8 mouse cellular contexts compared by ENCODE assay signal in the genomic region with DNA sequence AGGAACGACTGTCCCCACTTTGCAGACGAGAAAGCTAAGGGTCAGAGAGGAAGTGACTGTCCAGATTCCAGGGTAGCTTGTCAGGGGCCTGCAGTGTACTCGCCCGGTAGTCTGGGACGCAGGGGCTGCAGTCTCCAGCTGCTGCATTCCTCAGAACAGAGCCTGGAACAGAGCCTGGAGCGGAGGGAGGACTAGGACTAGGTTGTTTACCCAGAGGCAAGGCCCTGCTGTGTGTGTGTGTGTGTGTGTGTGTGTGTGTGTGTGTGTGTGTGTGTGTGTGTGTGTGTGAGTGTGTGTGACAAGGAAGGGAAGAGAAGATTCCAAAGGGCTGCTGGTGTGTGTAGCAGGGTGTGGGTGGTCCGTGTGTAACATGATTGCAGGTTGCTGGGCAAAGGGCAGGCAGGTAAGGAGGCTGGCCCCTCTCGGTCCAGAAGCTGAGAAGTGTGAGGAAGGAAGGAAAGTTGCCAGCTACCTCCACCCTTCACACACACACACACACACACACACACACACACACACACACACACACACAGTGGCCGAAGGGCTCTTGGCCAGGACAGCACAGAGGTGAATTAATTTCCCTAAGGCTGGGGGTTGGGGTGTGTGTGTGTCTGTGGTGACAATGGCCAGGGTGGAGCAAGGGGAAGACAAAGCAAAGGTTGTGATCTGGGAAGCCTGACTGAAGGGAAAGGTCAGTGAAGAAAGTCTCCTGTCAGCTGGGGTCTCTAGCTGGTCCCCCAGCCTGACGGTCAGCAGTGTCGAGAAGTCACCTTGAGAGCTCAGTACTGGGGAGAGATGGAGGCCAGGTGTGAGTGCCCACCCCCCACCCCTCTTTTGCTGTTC. TPM values are rescaled to one million over a fixed set of nuclear protein-coding genes. Genes with fewer than 3 reads are reported as not detected.
A peak's percentile ranks its signal among the peaks of the same experiment; 100 is the strongest.
DNase-seq lines count a peak whose midpoint lies in the region; ATAC-seq lines count a peak whose summit lies in the region.

No protein-coding gene starts in this region.

- intact Hi-C loops in heart, postnatal 36 days (cut with DNase I), result no loop called here

- peak overlapping the region; percentile 21; the same call in 1 of the 2 replicates for H3K9ac ChIP-seq in forebrain, embryonic 13.5 days
- 0 out of 2 replicates have a peak overlapping the region, but pooled peaks have one; percentile 12 for H3K9ac ChIP-seq in limb, embryonic 12.5 days (replicated peaks)
- peak overlapping the region; percentile 1; the same call in 1 of the 2 replicates for H3K9ac ChIP-seq in midbrain, embryonic 14.5 days (replicated peaks; ENCODE audit: low read length)

- DNase-seq in heart, postnatal 36 days, result peak; percentile 69 to 74
- no peak for DNase-seq in midbrain, embryonic 14.5 days
- no peak for DNase-seq in layer of hippocampus, adult 11-12 months (ENCODE audit: low spot score)
- no peak for DNase-seq in layer of hippocampus, adult 8-10 months (ENCODE audit: low spot score in 2 of 2)

- 0 out of 2 replicates have a peak overlapping the region, but pooled peaks have one; percentile 48 for H3K4me2 ChIP-seq in forebrain, embryonic 13.5 days
- peak overlapping the region; percentile 19; the same call in 1 of the 2 replicates for H3K4me2 ChIP-seq in limb, embryonic 12.5 days
- 0 out of 2 replicates have a peak overlapping the region, but pooled peaks have one; percentile 1 for H3K4me2 ChIP-seq in midbrain, embryonic 14.5 days (ENCODE audit: low read length)

- 29% methylated on average over 10 of the region's 11 CpGs for WGBS in forebrain, embryonic 13.5 days
- WGBS in limb, embryonic 12.5 days, result 39% methylated on average over 11 of the region's 11 CpGs
- 28% methylated on average over 11 of the region's 11 CpGs for WGBS in midbrain, embryonic 14.5 days

- H3K4me3 ChIP-seq in megakaryocyte, embryonic 14.5 days (replicated peaks), result peak overlapping the region; percentile 83
- no peak overlapping the region for H3K4me3 ChIP-seq in forebrain, embryonic 13.5 days
- no peak overlapping the region for H3K4me3 ChIP-seq in limb, embryonic 12.5 days (replicated peaks)
- no peak overlapping the region for H3K4me3 ChIP-seq in midbrain, embryonic 14.5 days (replicated peaks; ENCODE audit: low read depth, low read length)

- no peaks in the 10 kb centered on the region for H3K27me3 ChIP-seq in megakaryocyte, embryonic 14.5 days (replicated peaks)
- H3K27me3 ChIP-seq in forebrain, embryonic 13.5 days, result no peaks in the 10 kb centered on the region
- no peaks in the 10 kb centered on the region for H3K27me3 ChIP-seq in limb, embryonic 12.5 days
- no peaks in the 10 kb centered on the region for H3K27me3 ChIP-seq in midbrain, embryonic 14.5 days (ENCODE audit: control insufficient read depth, insufficient read depth, low read length)

- peaks cover 48% of the 10 kb centered on the region for H3K36me3 ChIP-seq in megakaryocyte, embryonic 14.5 days (replicated peaks; ENCODE audit: low read length)
- peaks cover 24% of the 10 kb centered on the region for H3K36me3 ChIP-seq in forebrain, embryonic 13.5 days (ENCODE audit: poor library complexity, severe bottlenecking)
- H3K36me3 ChIP-seq in limb, embryonic 12.5 days, result peaks cover 22% of the 10 kb centered on the region
- H3K36me3 ChIP-seq in midbrain, embryonic 14.5 days (ENCODE audit: control insufficient read depth, insufficient read depth, low read length), result peaks cover 11% of the 10 kb centered on the region

- no peaks in the 10 kb centered on the region for H3K9me3 ChIP-seq in megakaryocyte, embryonic 14.5 days
- H3K9me3 ChIP-seq in forebrain, embryonic 13.5 days (replicated peaks), result no peaks in the 10 kb centered on the region
- no peaks in the 10 kb centered on the region for H3K9me3 ChIP-seq in limb, embryonic 12.5 days
- H3K9me3 ChIP-seq in midbrain, embryonic 14.5 days (ENCODE audit: control insufficient read depth, low read length), result no peaks in the 10 kb centered on the region

- ATAC-seq in megakaryocyte, adult 5-6 weeks (ENCODE audit: poor library complexity, severe bottlenecking), result no peak
- no peak for ATAC-seq in forebrain, embryonic 13.5 days
- ATAC-seq in limb, embryonic 12.5 days (ENCODE audit: insufficient number of reproducible peaks, insufficient read depth, low FRiP score, low TSS enrichment, low read depth), result no peak
- ATAC-seq in midbrain, embryonic 14.5 days (ENCODE audit: low FRiP score, low TSS enrichment), result no peak

- peak overlapping the region; percentile 62 for H3K27ac ChIP-seq in forebrain, embryonic 13.5 days
- peak overlapping the region; percentile 77 for H3K27ac ChIP-seq in limb, embryonic 12.5 days
- peak overlapping the region; percentile 86 for H3K27ac ChIP-seq in midbrain, embryonic 14.5 days (replicated peaks; ENCODE audit: low read depth, low read length)

- H3K4me1 ChIP-seq in megakaryocyte, embryonic 14.5 days, result peaks cover 97% of the 10 kb centered on the region
- peaks cover 19% of the 10 kb centered on the region for H3K4me1 ChIP-seq in forebrain, embryonic 13.5 days
- peaks cover 31% of the 10 kb centered on the region for H3K4me1 ChIP-seq in limb, embryonic 12.5 days (replicated peaks)
- H3K4me1 ChIP-seq in midbrain, embryonic 14.5 days (ENCODE audit: control insufficient read depth, insufficient read depth, low read length), result peaks cover 7% of the 10 kb centered on the region

RNA-seq across cellular contexts. Expression of gene Hexim2, which starts 9.1 kb away (rescaled TPM):
- 73.5 and 168 TPM in 2 replicates for polyA plus RNA-seq in megakaryocyte, embryonic 14.5 days (2012; ENCODE audit: insufficient read depth, low replicate concordance)
- 0.25 and 1.8 TPM in 2 replicates for total RNA-seq in megakaryocyte, adult 5-6 weeks (2015)
- total RNA-seq in megakaryocyte, adult 5-6 weeks (2017), result 1.0 and 2.1 TPM in 2 replicates
- polyA plus RNA-seq in forebrain, embryonic 13.5 days (2015; fragmentation: Nextera tagmentation; extraction: Ambion mirVana), result 13.4 and 13.9 TPM in 2 replicates
- total RNA-seq in heart, postnatal 36 days (2021), result 1 to 10 TPM; 2.0 to 2.1 TPM
- polyA plus RNA-seq in limb, embryonic 12.5 days (2016; fragmentation: Nextera tagmentation; extraction: Ambion mirVana), result 12.8 and 13.2 TPM in 2 replicates
- polyA plus RNA-seq in midbrain, embryonic 14.5 days (2014; fragmentation: Nextera tagmentation; extraction: Ambion mirVana), result 22.9 and 24.7 TPM in 2 replicates
- total RNA-seq in layer of hippocampus, adult 8-10 months (2022), result 10 to 100 TPM in 3 of 4 experiments, 1 to 10 TPM in 1; 9.4 to 15.1 (median 11.6) TPM

RNA-seq across cellular contexts. Expression of gene Hexim1, which starts 25.3 kb away (rescaled TPM):
- polyA plus RNA-seq in megakaryocyte, embryonic 14.5 days (2012; ENCODE audit: insufficient read depth, low replicate concordance), result 24.4 and 98.1 TPM in 2 replicates
- total RNA-seq in megakaryocyte, adult 5-6 weeks (2015), result 10.1 TPM in 2 replicates
- 17.0 and 24.6 TPM in 2 replicates for total RNA-seq in megakaryocyte, adult 5-6 weeks (2017)
- polyA plus RNA-seq in forebrain, embryonic 13.5 days (2015; fragmentation: Nextera tagmentation; extraction: Ambion mirVana), result 3.3 and 4.1 TPM in 2 replicates
- 10 to 100 TPM; 18.0 to 20.5 TPM for total RNA-seq in heart, postnatal 36 days (2021)
- 3.9 and 4.0 TPM in 2 replicates for polyA plus RNA-seq in limb, embryonic 12.5 days (2016; fragmentation: Nextera tagmentation; extraction: Ambion mirVana)
- 3.9 and 5.9 TPM in 2 replicates for polyA plus RNA-seq in midbrain, embryonic 14.5 days (2014; fragmentation: Nextera tagmentation; extraction: Ambion mirVana)
- 10 to 100 TPM; 39.0 to 51.3 (median 45.9) TPM for total RNA-seq in layer of hippocampus, adult 8-10 months (2022)

RNA-seq across cellular contexts. Expression of gene Fmnl1, which starts 29.6 kb away (rescaled TPM):
- 25.5 and 36.6 TPM in 2 replicates for polyA plus RNA-seq in megakaryocyte, embryonic 14.5 days (2012; ENCODE audit: insufficient read depth, low replicate concordance)
- 387 and 407 TPM in 2 replicates for total RNA-seq in megakaryocyte, adult 5-6 weeks (2015)
- total RNA-seq in megakaryocyte, adult 5-6 weeks (2017), result 126 and 152 TPM in 2 replicates
- 0.76 and 0.92 TPM in 2 replicates for polyA plus RNA-seq in forebrain, embryonic 13.5 days (2015; fragmentation: Nextera tagmentation; extraction: Ambion mirVana)
- 10 to 100 TPM; 12.4 to 20.9 TPM for total RNA-seq in heart, postnatal 36 days (2021)
- polyA plus RNA-seq in limb, embryonic 12.5 days (2016; fragmentation: Nextera tagmentation; extraction: Ambion mirVana), result 0.78 and 1.4 TPM in 2 replicates
- 4.3 and 5.2 TPM in 2 replicates for polyA plus RNA-seq in midbrain, embryonic 14.5 days (2014; fragmentation: Nextera tagmentation; extraction: Ambion mirVana)
- 100 to 1,000 TPM; 121 to 133 (median 125) TPM for total RNA-seq in layer of hippocampus, adult 8-10 months (2022)

RNA-seq across cellular contexts. Expression of gene Acbd4, which starts 39.8 kb away (rescaled TPM):
- 42.5 and 61.0 TPM in 2 replicates for polyA plus RNA-seq in megakaryocyte, embryonic 14.5 days (2012; ENCODE audit: insufficient read depth, low replicate concordance)
- 3.2 and 6.2 TPM in 2 replicates for total RNA-seq in megakaryocyte, adult 5-6 weeks (2015)
- 9.3 and 9.4 TPM in 2 replicates for total RNA-seq in megakaryocyte, adult 5-6 weeks (2017)
- 8.1 TPM in 2 replicates for polyA plus RNA-seq in forebrain, embryonic 13.5 days (2015; fragmentation: Nextera tagmentation; extraction: Ambion mirVana)
- total RNA-seq in heart, postnatal 36 days (2021), result 10 to 100 TPM; 37.4 to 41.4 TPM
- polyA plus RNA-seq in limb, embryonic 12.5 days (2016; fragmentation: Nextera tagmentation; extraction: Ambion mirVana), result 8.1 and 11.9 TPM in 2 replicates
- polyA plus RNA-seq in midbrain, embryonic 14.5 days (2014; fragmentation: Nextera tagmentation; extraction: Ambion mirVana), result 8.0 and 8.4 TPM in 2 replicates
- total RNA-seq in layer of hippocampus, adult 8-10 months (2022), result 10 to 100 TPM; 88.4 to 98.2 (median 94.7) TPM

RNA-seq across cellular contexts. Expression of gene Plcd3, which starts 39.9 kb away (rescaled TPM):
- 0.18 TPM in 1 of 2 replicates, not detected in the other for polyA plus RNA-seq in megakaryocyte, embryonic 14.5 days (2012; ENCODE audit: insufficient read depth, low replicate concordance)
- total RNA-seq in megakaryocyte, adult 5-6 weeks (2015), result not detected in 2 replicates
- not detected in 2 replicates for total RNA-seq in megakaryocyte, adult 5-6 weeks (2017)
- polyA plus RNA-seq in forebrain, embryonic 13.5 days (2015; fragmentation: Nextera tagmentation; extraction: Ambion mirVana), result 0.92 and 1.2 TPM in 2 replicates
- 10 to 100 TPM; 16.1 to 18.3 TPM for total RNA-seq in heart, postnatal 36 days (2021)
- polyA plus RNA-seq in limb, embryonic 12.5 days (2016; fragmentation: Nextera tagmentation; extraction: Ambion mirVana), result 2.9 and 3.6 TPM in 2 replicates
- polyA plus RNA-seq in midbrain, embryonic 14.5 days (2014; fragmentation: Nextera tagmentation; extraction: Ambion mirVana), result 0.92 and 1.8 TPM in 2 replicates
- total RNA-seq in layer of hippocampus, adult 8-10 months (2022), result 10 to 100 TPM; 11.0 to 15.3 (median 12.8) TPM

Comparison
In these comparisons a context has a peak if more than half of its experiments do, and no peak if none do; other contexts are left out.
1. DNase-seq: peak in heart, postnatal 36 days (2 of 2); none in midbrain, embryonic 14.5 days (single experiment), layer of hippocampus, adult 11-12 months (single experiment) and layer of hippocampus, adult 8-10 months (0 of 2).
2. Peak in every context shown above with its lines, with median percentiles within 50 percentile points of each other: H3K27ac ChIP-seq, H3K4me2 ChIP-seq and H3K9ac ChIP-seq.